Mouse (Mus musculus) adrenal gland, postnatal 14 days (tissue): ENCODE measurements at regions not wholly inside any gene's neighbourhood (a gene's known extent, or its start where the extent isn't known, plus 50 kb on each side); places are given as distances from the start of the nearest gene placed in this dataset.

Experiments used
- DNase-seq: peaks from one replicate; pipeline ENCODE4 v3.0.0; 2021; ENCODE audit warnings: mixed read lengths

DNA sequence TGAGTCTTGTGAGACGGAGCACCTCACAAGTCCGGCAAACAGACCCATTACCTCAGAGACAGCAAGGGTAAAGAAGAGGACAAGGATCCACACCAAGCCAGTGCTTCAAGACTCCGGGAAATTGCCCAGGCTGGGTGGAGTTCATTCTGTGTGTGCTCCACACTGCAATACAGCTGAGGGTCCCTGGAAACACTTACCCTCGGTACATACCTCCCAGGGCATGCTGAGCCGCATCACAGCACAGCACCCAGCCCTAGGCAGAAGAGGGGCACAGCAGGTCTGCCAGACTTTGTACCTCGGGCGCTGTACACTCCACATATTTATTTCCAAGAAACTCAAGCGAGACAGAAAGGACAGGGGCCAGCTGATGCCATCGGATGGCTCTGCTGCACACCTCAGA lies 54.5 kb upstream of the Cmc1 start:
- DNase-seq: no peak

DNA sequence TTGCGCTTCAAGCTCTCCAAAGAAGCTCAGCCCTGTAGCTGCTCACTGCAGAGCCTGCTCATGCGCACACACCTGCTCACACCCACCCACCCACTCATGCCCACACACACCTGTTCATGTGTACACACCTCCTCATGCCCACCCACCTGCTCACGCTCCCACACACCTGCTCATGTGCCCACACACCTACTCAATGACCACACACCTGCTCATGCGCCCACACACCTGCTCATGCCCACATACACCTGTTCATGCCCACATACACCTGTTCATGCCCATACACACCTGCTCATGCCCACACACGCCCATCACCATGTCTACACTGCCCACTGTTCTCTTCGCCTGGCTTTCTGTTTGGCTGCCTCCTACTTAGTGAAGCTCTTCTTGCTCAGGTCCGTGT lies 56.5 kb upstream of the Cmc1 start:
- no peak for DNase-seq

DNA sequence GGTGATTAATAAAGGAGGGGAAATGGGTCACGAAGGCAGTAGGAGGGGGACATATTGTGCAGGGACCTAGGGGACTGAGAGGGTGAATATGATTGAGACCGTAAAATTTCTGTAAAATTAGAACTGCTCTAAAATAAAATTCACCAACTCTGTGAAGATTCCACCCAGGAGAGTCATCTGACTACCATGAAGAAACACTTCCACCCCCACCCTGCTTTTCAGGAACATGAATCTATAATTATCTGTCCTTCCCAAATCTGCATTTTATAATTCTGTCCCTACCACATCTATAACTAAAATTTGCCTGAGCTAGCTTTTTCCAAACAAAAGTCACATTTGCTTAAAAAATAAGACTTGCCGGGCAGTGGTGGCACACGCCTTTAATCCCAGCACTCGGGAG lies 69.7 kb upstream of the Cmc1 start:
- no peak for DNase-seq

DNA sequence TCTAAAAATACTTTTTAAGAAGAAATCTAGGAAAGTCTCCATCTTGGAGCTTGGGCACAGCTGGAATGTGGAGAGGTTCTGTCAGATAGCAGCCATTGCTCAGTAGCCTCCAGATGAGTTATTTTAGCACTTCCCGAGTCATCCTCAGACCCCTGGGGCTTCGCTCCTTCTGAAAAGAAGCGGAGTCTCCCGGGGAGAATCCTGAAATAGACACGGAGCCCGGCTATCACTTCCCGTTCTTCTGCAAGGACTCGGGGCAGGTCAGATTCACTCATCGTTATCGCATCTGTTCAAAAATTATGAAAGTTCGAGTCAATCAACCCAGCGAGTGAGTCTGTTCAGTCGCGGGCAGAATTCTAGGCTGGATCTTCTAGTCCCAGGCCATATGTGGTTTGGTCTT lies 71.2 kb upstream of the Cmc1 start:
- no peak for DNase-seq

DNA sequence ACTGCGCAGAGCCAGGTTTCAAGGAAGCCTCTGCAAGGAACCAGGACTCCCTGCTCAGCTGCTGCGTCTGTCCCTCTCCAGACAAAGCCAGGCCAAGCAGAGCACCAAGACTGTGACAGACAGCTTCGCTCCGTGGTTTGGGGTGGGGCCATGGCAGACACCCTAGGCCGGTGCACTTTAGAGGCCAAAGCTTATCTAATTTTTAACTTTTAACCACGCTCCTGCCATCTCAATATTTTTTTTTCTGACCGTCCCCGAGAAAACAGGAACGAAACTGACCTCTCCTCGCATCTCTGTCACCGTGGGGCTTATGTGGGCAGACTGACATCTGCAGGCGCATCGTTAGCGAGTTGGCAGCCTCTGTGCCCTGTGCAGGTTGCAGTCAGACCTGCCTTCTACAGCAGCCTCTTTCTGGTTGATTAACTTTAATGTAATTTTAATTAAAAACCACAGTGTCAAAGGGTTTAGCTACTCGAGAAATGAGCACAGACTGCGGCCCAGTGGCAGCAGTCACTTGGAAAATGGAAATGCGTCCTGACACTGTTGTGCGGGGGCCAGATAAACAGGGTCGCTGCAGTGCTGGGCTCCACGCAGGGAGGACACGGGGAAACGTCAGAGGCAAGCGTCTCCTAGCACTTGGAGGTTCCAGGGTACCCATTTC lies 77.6 kb upstream of the Cmc1 start:
- DNase-seq: peak; percentile 13

DNA sequence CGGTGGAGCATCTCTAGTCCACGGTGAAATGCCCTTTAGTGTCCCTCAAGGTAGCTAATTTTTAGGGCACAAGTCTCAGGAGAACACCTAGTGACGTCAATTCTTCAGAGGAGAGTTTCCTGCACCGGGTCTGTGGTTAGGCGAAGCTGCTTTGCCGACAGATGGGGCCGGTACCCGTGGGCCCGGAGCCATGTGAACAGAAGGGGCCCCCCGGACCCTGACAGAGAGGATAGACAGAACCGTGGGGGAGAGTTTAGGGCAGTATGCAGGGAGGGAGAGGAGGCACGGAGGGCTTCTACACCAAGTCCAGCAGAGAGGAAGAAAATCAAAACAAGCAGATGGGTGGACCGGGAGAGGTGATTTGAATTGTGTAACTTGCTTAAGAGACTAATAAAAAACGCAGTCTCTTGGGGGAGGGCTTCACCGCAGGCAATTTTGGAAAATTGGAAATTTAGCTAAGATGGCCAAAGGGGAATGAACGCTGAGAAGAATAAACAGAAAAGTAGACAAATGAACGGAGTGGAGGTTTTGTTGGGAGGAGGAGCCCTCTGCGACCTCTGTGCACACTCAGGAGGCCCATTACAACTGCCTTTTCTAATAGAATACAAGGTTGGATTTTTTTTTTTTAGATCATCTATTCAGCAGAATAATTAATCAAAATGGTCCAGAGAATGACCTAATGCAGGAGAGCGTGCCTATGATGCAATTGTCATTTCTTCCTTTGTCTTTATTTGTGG lies 78.9 kb upstream of the Cmc1 start:
- no peak for DNase-seq

DNA sequence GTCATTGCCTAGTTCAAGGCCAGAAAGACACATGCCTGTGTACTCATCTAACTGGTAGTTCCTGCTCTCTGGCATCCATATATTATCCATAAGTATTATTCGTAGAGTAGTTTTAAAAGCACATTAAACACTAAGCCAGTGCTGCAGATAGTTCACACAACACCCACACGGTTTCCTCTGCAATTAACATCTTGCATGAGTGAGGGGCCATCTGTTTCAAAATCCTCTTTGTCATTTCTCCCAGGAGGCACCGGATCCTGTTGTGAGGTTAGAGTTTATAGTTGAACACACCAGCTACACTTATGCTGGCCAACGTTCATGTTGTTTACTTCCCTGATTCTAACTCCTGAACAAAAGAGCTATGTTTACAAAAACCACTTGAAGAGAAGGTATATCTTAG lies 90.7 kb upstream of the Cmc1 start:
- DNase-seq: no peak

DNA sequence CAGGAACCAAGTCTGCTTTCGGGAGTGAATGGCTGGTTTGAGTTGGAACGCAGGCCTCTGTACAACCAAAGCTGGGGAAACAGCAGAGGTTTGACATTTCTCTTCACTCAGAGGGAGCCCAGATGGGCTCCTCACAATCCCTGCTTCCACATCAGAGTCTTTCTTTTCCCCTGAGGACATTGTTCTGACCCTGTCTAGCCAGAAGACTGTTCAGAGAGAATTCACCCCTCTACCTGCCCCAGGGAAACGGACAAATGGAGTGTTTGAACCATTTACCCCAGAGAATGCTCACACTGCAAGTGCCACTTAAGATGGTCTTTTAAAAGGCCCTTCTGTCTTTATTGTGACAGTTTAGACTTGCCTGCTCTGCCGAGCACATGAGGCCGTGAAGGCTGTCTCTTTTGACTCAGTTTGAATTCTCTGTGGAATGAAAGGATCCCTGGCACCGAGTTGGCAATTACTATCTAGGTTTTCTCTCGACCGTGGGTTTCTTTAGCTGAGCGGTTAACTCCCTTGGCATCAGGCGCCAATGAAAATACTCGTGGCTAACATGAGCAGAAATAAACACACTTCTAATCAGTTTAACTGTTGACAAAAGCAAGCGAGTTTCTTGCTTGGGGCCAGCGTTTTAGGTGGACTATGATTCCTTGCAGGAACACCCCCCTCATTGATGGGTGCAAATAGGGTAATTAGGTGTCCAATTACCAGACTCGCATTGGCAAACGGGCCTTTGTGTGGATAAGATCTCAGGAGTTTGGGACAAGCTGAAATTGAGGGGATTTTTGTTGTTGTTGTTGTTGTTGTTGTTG lies 97.0 kb upstream of the Cmc1 start:
- DNase-seq: no peak

DNA sequence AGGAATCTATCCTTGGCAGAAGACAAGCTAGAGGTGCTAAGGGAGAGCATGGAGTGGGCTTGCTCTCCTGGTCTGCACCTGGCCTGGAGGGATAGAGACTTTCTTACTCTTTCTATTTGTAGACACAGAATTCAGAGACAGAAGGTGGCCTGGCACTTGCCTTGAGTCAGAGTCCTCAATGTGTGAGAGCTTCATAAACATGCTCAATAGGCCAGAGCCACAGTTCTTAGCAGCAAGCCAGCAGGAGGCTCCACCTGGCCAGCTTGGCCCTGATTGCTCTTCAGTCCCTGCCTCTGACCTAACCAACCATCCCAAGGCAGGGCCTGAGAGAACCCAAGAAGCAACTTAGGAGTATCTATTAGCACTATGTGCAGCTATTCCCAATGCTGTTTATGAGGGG lies 103.9 kb upstream of the Cmc1 start:
- DNase-seq: no peak

DNA sequence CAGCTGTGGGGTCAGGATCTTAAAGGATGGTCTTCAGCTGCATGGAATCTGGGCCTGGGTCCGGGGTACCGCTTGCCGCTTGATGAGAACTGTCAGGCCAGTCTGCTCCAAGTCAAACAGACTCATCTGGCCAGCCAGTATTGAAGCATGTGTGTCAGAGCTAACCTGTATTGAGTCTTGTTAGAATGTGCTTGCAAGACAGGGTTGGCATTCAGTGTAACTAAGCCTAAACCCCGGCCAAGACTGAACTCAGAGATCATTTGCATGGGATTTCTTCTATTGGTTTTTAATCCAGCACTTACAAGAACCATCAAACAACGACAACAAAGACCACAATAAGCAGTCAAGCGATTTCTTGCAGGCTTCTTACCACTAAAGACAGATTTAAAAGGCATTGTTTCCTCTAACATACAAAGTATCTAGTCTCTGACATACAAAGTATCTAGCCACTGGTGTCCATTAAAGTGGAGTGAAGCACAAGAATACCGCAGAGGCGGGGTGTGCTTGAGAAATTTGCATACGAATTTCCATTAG lies 105.3 kb upstream of the Cmc1 start:
- no peak for DNase-seq

DNA sequence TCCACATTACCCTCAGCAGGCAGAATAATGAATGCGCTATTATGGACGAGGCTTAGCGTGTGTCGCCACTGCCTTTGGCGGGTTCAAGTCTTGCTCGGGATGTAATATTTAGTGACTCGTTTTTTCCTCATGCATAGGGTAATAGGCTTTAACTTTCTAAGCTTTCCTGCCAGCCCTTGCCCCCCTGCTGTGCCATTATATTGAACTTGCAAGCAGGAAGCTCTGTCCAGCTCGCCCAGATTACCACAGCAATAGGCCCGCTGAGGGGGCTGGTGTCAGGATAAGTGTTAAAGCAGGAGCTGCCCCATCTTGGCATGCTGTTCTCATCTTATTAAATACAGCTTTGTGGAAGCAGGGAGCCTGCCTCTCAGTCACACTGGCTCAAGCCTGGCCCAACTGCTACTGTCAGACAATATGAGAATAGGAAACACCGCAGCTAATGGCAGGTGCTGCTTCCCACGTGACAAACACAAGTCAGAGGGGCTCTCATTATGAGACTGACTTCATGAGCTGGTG lies 105.8 kb upstream of the Cmc1 start:
- no peak for DNase-seq

DNA sequence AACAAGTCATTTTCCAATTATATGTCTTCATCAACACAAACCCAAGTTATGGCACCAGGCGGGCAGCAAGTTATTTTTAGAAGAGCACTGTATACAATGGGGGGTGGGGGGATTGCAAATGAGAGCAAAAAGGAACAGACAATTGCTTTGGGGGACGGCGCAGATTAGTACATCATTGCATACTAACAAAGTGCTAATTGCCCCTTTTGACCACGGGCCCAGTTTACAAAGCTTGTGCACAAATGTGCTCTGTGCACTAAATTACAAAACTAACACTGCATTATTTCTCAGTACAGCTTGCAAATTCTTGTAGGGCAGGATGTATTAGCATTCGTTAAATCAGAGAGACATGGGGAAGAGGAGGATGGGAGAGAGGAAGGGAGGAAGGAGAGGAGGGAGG lies 116.3 kb upstream of the Cmc1 start:
- no peak for DNase-seq

DNA sequence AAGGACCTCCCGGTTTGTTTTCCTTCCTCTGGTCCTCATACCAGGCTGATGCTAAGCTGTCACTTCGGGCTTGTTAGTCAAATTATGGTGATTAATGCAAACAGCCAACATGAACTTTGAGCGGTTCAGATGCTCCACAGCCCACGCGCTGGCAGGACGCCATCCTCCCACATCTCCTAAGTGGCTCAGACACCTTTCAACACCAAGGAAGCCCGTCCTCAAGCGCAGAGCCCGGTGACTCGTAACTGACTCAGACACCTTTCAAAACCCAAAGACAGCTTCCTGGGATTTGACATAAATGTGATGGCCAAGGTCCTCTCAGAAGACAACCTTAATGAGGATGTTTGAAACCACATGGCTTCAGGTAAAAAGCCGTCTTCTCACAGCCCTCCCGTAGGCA lies 121.7 kb upstream of the Cmc1 start:
- DNase-seq: no peak

DNA sequence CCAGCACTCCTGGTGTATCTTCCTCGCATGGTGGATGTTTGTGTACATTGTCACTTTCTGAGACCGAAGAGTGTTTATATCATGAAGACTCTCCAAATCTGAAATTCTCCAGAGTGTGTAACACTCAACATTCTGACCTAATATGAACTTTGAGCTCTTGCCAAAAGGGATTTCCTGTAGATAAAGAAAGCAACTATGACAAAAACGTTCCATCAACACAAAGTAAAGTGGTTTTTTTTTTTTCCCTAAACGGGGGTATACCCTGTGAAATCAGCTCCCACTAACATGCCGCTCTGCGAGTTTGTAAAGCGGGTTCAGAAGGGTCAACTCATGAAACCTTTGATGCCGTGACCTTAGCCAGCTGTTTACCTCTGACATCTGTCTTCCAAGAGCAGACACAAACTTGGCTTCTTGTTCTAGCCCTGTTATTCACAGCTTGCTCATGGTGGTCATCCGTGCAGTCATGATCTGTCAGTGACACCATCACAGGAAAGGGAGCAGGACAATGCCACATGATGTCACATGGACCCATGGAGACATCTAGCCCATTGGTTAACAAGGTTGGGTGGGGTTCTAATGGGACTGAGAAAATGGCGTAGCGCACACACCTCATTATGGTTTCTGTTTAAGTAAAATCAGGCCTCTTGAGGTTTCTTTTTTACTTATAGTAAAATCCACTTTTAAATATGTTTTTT lies 122.9 kb upstream of the Cmc1 start:
- DNase-seq: peak; percentile 14

DNA sequence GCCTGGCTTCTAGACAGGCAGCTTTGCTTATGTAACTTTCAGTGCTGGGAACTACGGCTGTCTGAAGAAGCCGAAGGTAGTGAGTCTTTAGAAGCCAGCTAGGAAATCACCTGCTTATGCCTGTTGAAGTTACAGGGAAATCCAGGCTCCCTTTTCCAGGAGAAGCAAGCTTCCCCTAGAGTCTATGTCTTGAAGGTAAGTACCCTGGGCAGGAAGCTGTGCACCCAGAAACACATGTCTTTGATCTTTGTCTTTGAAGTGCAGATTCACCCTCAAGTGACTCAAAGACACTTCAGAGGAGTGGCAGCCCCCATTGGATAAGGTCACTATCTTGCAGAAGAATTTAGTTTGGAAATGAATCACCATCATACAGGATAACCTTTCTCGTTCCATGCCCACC lies 135.5 kb upstream of the Cmc1 start:
- no peak for DNase-seq

DNA sequence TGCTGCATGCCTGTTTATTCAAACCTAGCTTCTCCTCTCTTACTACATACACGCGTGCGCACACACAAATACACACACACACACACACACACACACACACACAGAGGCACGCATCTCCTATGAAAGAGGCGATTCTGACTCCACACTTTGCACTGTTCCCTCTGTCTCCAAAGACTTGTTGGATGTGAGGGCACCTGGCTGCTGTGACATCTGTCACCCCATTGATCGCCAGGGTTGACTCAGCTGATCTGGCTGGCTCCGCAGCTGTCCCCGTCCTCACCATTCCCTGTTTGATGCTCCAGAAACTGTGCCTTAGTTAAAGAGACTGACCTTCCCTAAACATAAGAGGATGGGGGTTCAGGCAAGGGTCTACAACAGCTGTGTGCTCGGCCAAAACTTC lies 137.6 kb upstream of the Cmc1 start:
- no peak for DNase-seq

DNA sequence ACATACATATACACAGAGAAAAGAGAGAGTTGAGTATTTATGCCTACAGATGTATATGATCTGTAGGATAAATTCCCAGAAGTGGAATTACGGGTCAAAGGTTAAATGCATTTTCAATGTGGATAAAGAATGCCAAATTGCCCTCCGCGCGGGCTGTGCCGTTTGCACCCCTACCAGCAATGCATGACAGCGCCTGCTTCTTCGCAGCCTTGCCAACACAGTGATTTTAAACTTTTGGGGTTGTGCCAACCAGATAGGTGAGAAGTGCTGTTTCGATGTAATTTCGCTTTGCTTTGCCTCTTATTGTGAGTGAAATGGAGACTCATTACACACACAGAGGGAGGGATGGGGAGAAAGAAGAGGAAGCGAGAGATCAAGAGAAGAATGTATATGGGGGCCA lies 142.9 kb upstream of the Cmc1 start:
- DNase-seq: no peak

DNA sequence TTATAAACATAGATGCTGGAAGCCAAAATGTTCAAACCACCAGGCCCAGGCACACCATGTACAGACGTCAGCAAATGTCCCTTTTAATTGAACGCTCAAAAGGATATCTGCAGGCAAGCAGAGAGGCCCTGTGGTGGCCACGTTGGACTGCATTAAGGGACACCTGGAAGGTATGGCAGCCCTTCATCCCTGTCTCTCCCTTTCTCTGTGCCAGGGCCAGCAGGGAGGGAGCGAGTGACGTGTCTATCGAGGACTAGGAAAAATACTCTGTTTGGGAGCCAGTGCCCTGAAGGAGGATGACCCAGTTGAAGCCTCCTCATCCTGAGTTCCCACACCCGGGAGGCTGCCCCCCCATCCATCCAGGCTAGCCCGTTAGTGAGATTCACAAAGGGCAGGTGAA lies 144.0 kb upstream of the Cmc1 start:
- no peak for DNase-seq

DNA sequence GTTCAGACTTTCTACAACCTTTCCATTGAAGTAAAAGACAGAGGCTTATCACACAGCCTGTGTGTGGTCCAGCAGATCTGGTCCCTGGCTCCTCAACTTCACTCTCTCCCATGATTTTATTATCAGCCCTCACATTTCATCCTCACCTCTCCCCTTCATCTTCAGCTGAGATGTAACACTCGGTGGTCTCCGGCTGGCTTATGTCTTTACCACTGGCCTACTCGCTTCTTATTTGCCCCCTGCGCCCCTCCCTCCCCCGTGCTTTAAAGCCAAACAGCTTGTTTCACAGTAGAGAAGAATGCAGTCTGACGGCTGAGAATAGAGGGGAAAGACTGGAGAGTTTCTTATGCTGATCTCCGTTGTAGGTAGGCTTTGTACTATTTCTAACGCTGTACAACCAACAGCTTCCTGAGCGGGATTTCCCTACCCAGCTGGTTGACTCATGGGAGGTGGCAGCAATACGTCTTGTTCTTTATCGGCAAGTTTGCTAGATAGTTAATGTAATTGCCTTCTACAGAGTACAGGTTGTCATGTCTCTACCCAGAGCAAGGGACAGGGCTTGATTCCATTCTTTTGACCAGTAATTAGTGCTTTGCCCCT lies 152.9 kb upstream of the Cmc1 start:
- no peak for DNase-seq

DNA sequence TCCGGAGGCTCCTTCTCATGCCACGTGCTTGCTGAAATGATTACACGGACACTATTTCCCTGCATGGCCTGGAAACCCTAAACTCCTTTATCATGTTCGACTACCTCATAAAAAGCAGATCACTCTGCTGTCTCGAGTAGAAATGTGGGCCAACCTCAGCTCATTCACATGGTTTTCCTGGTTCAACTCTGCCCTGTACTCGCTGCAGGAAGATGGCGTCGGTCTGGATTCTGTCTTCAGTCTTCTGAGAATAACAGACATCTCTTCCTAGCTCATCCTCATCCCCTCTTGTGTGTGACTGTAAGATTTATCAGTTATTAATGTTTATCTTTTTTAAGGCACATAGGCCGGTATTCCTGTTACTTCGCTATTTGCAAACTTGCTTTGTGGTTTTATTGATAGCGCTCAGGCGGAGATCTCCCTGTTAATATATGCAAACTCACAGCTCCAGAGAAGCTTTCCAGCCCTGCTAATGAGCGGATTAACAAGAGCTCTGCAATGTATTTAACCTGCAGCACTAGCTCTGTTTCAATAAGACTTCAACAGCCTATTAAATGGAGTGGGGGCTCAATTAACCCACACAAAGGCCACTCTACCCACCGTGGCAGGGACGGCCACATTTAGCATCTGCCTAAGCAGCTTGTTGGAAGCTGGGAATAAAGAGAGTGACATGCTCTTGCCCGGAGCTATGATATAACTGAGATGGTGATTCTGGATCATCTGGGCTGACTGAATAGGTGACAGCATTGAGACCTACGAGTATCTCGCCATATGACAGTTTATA lies 159.5 kb upstream of the Eomes start:
- DNase-seq: no peak

DNA sequence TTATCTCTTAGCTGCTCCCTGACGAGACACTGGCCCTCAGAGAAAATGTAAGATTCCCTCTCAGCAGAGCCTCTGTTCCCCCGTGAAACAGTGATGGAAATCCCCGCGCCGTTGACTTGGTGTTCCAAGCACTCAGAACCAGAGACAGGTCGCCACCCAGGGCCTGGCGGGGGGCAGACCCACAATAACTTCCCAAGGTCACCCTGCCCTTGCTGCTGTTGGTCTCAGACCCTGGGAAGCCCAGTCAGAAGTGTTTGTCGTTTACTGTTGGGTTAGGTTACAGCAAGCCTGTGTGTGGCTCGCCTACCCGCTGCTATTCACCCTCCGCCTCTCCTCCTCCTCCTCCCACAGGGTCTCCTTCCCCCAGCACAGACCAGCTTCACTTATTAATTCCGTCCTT lies 154.2 kb upstream of the Eomes start:
- no peak for DNase-seq
